Mouse (Mus musculus): ENCODE measurements around the gene Abi3.
"Not testable (repeated sequence)": the region's sequence is repeated elsewhere in the genome, so short reads cannot be mapped to it uniquely, and the experiment has no call there.

Abi3 gene

DNA sequence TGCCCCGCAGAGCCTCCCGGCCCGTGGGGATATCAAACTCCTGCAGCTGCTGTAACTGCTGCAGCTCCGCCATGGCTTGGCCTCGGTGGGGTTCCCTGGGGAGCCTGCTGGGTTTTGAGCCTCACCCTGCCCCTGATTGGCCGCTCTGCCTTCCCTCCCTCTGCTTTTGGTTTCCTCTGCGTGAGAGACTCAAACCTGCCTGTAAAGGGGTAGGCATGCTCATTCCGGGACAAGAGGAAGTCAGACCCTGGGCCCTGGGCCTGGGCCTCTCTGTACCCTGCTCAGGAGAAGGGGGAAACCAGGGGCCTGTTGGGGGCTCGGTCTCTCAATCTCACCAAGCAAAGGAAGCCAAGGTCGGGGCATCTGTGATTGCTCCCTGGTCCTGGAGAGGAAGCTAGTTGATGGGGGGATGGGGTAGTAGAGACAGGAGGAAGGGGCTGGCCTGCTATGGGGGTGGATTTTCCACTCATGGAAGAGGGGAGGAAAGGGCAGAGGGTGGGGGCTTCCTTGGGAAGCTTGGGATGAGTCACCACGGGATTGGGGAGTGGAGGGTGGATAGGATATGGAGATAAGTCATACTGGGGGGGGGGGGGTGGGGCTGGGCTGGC lies at the start of gene Abi3:
Gene Abi3, minus strand, starts transcription at position 403 of the 608 bp plus-strand sequence.
- peak; percentile 74 for DNase-seq (ENCODE audit: low read depth, low spot score)

DNA sequence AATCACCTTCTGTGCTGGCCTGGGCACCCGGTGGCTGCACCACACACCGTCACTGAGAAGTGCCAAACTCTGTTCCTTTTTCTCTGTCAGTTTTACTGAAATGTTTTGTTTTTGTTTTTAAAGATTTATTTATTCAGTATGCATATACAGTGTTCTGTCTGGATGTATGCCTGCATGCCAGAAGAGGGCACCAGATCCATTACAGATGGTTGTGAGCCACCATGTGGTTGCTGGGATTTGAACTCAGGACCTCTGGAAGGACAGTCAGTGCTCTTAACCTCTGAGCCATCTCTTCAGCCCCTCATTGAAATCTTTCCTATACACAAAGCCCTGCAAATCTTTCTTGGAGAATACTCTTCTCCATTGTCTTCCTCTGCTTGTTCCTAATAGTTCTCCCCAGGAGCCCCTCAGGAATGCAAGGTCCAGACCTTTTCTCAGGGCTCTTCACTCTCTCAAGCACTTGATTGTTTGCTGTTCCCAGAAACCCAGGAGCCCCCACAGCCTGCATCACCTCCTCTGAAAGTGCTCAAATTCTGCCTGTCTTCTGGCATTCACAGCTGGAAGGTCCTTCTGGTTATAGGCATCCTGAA lies 48.3 kb upstream of the Abi3 start:
- DNase-seq (ENCODE audit: low read depth, low spot score) = no peak

DNA sequence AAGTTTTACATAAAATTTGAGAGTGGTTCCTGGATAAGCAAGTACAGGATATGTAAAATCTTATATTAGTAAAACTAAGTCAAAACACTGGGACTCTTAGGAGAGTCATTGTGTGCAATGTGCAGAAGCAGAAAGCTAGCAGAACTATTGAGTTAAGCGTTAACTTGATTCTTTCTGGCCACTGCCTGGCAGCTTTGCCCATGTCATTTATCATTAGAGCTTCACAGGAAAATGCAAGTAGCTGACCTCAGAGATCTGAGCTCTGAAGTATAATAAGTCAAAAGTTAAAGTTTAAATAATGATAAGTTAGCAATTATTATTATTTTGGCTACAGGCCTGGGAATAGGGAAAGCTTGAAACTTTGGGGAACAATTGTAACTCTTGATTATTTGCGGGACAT lies 37.6 kb upstream of the Abi3 start:
- not testable (repeated sequence) for DNase-seq (ENCODE audit: low read depth, low spot score)

GRCm38 (mm10) chr11:95876296-95876695 lies 34.0 kb upstream of the Abi3 start:
- peak; percentile 80 for DNase-seq (ENCODE audit: low read depth, low spot score)

DNA sequence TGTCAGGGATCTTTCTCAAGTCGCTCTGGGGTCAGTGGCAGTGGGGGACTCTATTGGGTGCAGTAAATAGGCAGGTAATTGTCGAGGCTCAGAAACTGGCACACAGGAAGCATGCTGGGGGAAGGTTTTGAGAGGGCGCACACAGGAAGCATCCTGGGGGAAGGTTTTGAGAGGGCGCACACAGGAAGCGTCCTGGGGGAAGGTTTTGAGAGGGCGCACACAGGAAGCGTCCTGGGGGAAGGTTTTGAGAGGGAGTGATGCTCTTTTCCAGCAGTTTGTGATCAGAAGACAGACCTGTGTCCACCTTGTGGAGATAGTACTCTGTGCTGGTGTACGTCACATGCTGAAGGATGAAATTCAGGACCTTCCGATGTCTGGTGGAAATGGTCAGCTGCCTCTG lies 33.5 kb upstream of the Abi3 start:
- DNase-seq (ENCODE audit: low read depth, low spot score) = peak; percentile 49

DNA sequence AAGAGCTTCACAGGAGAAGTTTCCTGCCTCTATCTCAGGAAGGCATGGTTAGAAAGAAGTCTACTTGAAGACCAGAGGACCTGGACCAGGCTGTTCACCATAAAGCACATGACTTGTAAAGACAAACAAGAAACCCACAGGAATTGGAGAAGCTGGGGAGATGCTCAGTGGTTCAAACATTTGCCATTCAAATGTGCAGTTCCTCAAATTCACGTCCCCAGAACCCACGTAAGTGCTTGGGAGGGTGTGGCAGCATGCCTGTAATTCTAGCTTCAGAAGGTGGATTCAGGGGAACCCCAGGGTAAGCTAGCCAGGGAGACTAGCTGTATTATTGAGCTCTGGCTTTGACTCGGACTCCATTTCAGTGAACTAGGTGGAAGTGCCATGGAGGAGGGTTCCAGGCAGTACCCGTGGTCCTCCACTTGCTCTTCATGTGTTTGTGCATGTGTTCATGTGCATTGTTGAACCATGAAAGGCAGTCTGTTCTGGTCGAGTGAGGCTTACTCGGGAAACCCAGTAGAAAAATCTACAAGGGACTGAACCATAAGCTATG lies 27.7 kb upstream of the Abi3 start:
- no peak for DNase-seq (ENCODE audit: low read depth, low spot score)

DNA sequence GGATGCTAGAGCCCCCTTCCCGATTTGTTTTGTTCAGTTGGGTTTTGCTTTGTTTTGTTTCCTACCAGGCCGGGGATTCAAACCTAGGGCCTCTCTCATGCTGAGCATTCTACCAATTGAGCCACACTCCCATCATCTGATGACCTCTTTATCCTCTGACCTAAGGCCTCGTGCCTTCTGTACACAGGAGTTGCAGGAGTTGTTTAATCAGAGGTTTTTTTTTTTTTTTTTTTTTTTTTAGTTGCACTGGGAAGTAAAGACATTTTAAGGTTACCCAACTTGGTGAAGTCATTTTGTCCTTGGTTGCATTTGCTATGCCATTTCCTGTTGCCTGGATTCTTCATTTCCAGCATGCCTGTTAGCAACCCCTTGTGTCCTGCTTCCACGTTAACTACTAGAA lies 27.2 kb upstream of the Abi3 start:
- DNase-seq (ENCODE audit: low read depth, low spot score) = no peak

DNA sequence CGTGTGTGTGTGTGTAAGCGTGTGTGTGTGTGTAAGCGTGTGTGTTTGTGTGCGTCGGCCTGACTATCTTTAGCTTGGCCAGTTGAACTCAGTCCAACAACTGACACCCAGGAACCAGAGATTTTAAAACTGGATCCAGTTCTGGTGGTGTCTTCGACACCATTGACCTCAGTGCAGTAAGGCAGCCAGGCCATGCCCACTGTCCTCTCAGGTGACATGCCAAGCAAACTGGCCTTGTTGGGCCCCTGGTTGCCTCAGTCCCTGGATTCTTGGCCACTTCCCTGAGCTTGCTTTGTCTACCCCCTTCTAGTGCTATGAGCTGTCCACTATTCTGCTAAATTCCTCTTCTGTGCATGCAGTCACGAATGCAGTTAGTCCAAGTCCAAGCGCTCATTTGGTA lies 19.1 kb upstream of the Abi3 start:
- no peak for DNase-seq (ENCODE audit: low read depth, low spot score)

GRCm38 (mm10) chr11:95860071-95860490 lies 17.8 kb upstream of the Abi3 start:
- no peak for DNase-seq (ENCODE audit: low read depth, low spot score)

- peak; percentile 75 for DNase-seq (ENCODE audit: low read depth, low spot score)
Observed at GRCm38 (mm10) chr11:95859468-95859855, 17.2 kb upstream of the Abi3 start.

DNA sequence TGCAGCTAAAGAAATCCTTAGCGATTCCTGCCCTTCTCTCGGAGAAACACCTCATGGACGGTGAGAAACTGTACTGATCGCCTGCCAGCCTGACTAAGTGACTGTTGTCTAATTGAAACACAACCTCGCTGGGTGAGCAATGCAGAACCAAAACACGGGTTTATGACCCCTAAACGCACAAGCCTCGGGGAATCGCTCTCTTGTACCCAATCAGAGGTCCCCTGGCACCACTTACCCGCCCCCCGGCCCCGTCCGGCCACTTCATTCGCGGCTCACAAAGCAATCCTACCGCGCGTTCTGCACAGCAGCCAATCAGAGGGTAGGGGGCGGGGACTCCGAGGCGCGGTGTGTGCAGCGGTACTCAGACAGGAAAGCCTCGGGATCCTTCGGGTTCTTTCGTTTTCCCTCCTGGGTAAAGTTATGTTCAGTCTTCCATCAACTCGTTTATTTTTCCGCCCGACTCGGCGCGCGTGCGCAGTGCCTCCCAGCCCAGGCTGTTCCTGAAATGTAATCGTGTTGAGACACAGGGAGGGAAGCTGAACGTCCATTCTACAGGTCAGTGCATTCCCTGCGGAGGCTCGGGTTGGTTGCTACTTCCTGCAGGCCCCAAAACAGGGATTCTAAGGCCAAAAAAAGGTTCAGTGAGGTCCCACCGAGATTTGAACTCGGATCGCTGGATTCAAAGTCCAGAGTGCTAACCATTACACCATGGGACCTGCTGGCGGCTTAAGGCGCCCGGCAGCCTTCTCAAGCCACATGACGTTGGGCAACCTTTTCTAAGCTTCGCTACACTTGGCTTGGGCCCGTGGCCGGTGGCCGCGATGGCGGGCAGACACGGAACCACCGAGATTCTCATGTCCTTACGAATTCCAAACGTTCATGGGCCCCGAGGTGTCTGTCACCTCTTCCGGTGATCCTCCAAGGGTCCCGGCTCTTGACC lies 16.5 kb upstream of the Abi3 start:
- DNase-seq (ENCODE audit: low read depth, low spot score) = peak; percentile 99

- DNase-seq (ENCODE audit: low read depth, low spot score) = no peak
Observed at GRCm38 (mm10) chr11:95857716-95858527, 15.6 kb upstream of the Abi3 start.

GRCm38 (mm10) chr11:95857306-95857705 lies 15.0 kb upstream of the Abi3 start:
- DNase-seq (ENCODE audit: low read depth, low spot score) = no peak

DNA sequence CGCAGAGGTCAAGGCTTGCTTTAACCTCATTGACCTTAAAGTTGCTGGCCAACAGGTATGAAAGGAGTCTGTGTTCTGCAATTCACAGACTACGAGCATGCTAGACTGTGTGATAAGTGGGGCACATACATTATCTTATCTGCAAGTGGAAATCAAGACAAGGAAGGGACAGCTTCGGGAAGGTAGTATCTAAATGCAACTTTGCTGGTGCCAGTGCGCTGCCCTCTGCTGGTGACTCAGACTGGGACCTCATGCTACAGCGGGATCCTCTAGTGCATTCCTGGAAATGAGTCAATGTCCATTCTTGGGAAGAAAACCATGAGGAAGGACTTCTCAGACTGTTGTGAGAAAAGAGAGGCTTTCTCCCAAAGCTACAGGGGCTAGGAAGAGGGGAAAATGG lies 11.4 kb upstream of the Abi3 start:
- DNase-seq (ENCODE audit: low read depth, low spot score) = peak; percentile 88

DNA sequence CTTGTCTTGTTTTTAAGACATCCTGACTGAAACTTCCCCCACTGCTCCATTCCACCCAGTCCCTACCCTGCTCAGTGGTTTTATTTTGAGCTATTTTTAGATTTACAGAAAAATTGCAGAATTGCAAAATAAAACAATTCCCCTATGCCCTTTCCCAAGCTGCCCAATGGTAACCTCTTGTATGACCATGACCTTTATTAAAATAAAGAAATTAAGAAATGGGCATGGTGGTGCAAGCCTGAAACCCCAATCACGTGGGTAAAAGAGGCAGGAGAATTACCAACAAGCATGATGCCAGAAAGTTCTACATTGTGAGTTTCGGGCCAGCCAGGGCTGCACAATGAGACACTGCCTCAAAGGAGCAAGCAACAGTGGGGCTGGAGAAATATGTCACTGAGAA lies 8.6 kb upstream of the Abi3 start:
- DNase-seq (ENCODE audit: low read depth, low spot score) = no peak

DNA sequence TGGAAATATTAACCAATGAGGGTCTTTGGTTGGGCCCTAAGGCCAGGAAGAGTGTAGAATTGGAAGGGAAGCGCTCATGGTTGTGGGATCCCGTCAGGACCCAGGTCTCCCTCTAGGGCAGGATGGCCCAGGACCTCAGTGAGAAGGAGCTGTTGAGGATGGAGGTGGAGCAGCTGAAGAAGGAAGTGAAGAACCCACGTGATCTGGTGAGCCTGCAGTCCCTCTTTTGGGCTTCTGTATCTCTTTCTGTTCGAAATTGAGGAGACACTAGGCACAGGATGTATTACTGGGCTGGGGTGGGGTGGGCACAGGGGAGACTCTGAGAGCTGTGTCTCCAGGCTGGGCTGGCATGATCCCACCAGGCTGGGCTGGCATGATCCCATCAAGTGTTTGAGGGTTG lies 2.7 kb upstream of the Abi3 start:
- DNase-seq (ENCODE audit: low read depth, low spot score) = no peak

GRCm38 (mm10) chr11:95843421-95843950 lies 1.2 kb upstream of the Abi3 start:
- no peak for DNase-seq (ENCODE audit: low read depth, low spot score)

DNA sequence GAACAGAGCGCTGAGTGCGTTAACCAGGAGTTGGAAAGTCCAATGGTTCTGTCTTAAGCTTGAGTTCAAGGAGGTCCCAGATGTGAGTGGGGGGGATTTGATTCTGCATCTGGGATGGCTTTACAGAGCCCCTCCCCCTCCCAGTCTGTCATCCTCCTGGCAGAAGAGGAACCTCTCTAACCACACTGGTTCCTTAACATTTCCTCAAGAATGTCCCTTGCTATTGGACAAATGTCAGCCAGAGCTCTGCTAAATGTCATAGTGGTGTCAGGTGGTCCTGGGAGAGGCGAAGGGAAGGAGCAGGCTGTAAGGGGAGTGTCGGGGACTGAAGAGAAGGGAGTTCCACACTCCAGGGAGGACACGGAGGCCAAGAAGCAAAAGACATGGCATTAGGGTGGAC lies 677 bp upstream of the Abi3 start:
- DNase-seq (ENCODE audit: low read depth, low spot score) = no peak

DNA sequence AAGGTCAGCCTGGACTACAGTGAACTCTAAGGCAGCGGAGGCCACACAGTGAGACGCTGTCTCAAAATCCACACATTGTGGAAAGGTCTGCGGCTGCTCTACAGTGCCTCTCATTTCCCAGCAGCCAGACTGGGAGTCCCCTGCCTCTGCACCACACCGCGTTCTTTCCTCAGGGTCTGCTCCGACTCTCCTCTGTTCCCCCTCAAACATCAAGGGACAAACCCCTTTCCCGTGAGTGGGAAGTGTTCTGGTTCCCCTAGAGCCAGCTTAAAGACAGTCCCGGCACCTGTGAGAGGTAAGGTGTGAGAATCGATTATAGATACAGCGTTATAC lies 812 bp downstream of the Abi3 start:
- DNase-seq (ENCODE audit: low read depth, low spot score) = no peak

- no peak for DNase-seq (ENCODE audit: low read depth, low spot score)
Observed at GRCm38 (mm10) chr11:95840694-95841497, 1.4 kb downstream of the Abi3 start.

Measured in CD4-positive, CD25-positive, alpha-beta regulatory T cell, adult 2 months (primary cell).